Mouse (Mus musculus) gastrocnemius, adult 8-10 months (tissue): ENCODE measurements at regions not wholly inside any gene's neighbourhood (a gene's known extent, or its start where the extent isn't known, plus 50 kb on each side); places are given as distances from the start of the nearest gene placed in this dataset.
"Not testable (repeated sequence)": the region's sequence is repeated elsewhere in the genome, so short reads cannot be mapped to it uniquely, and the experiment has no call there.

Experiments used
- DNase-seq, 2 experiments: peaks; one replicate each; pipeline ENCODE4 v3.0.0; 2022; ENCODE audit warnings: low spot score in 2 of 2

- DNase-seq, result no peak
Observed at GRCm38 (mm10) chr15:93189266-93189855, 85.6 kb downstream of the Gxylt1 start.

GRCm38 (mm10) chr15:93176221-93176620, 98.8 kb downstream of the Gxylt1 start:
- DNase-seq, result no peak

- no peak for DNase-seq
Observed at GRCm38 (mm10) chr15:93168784-93169183, 106.2 kb downstream of the Gxylt1 start.

GRCm38 (mm10) chr15:93167451-93167850, 107.5 kb downstream of the Gxylt1 start:
- DNase-seq, result no peak

- no peak for DNase-seq
Observed at GRCm38 (mm10) chr15:93161924-93162910, 112.8 kb downstream of the Gxylt1 start.

- no peak for DNase-seq
Observed at GRCm38 (mm10) chr15:93161329-93161728, 113.7 kb downstream of the Gxylt1 start.

GRCm38 (mm10) chr15:93155756-93156155, 119.2 kb downstream of the Gxylt1 start:
- no peak for DNase-seq

GRCm38 (mm10) chr15:93154022-93154421, 121.0 kb downstream of the Gxylt1 start:
- DNase-seq, result no peak

GRCm38 (mm10) chr15:93144899-93145298, 130.1 kb downstream of the Gxylt1 start:
- no peak for DNase-seq

- DNase-seq, result no peak
Observed at GRCm38 (mm10) chr15:93144264-93144663, 130.7 kb downstream of the Gxylt1 start.

GRCm38 (mm10) chr15:93133379-93133778, 141.6 kb downstream of the Gxylt1 start:
- no peak for DNase-seq

GRCm38 (mm10) chr15:93131056-93131455, 143.9 kb downstream of the Gxylt1 start:
- no peak for DNase-seq

GRCm38 (mm10) chr15:93125261-93125660, 149.7 kb downstream of the Gxylt1 start:
- no peak for DNase-seq

- no peak for DNase-seq
Observed at GRCm38 (mm10) chr15:93121156-93121555, 153.8 kb downstream of the Gxylt1 start.

- not testable (repeated sequence) for DNase-seq
Observed at GRCm38 (mm10) chr15:93117806-93118205, 157.2 kb downstream of the Gxylt1 start.

- no peak for DNase-seq
Observed at GRCm38 (mm10) chr15:93115674-93116102, 159.3 kb downstream of the Gxylt1 start.

GRCm38 (mm10) chr15:93104936-93105335, 170.0 kb downstream of the Gxylt1 start:
- no peak for DNase-seq

- no peak for DNase-seq
Observed at GRCm38 (mm10) chr15:93103426-93103825, 171.6 kb downstream of the Gxylt1 start.

GRCm38 (mm10) chr15:93101881-93102280, 173.1 kb downstream of the Gxylt1 start:
- DNase-seq, result no peak

- DNase-seq, result no peak
Observed at GRCm38 (mm10) chr15:93100837-93101236, 174.1 kb downstream of the Gxylt1 start.

- no peak for DNase-seq
Observed at GRCm38 (mm10) chr15:93099840-93100239, 175.1 kb downstream of the Gxylt1 start.

- no peak for DNase-seq
Observed at GRCm38 (mm10) chr15:93096335-93096734, 178.6 kb downstream of the Gxylt1 start.

GRCm38 (mm10) chr15:93095224-93095623, 179.8 kb downstream of the Gxylt1 start:
- no peak for DNase-seq
